Mouse (Mus musculus) MEL (cell line): ENCODE data around the gene Trim10. TPM values are rescaled to one million over a fixed set of nuclear protein-coding genes. Genes with fewer than 3 reads are reported as not detected.
A peak's percentile ranks its signal among the peaks of the same experiment; 100 is the strongest.

ENCODE experiments used
- DNase-seq: peaks from one replicate; pipeline ENCODE4 v3.0.0; 2011; ENCODE audit warnings: low read depth, low spot score
- H3K27ac ChIP-seq: 2 replicates; pipeline ENCODE4 v1.5.1; 2012; ENCODE audit warnings: low read depth, mild to moderate bottlenecking, control low read depth, low read length, moderate library complexity; ENCODE audit not compliant: control insufficient read depth
- H3K27me3 ChIP-seq, 2 experiments: fragments of 150-350 bp in 1 of 2; sonication (generic) in 1 of 2; 2 replicates each; pipeline ENCODE4 v1.6.1; 2012; ENCODE audit warnings: low read length in 2 of 2, mild to moderate bottlenecking in 2 of 2, improper control_type of control experiment in 1 of 2, moderate library complexity in 1 of 2; ENCODE audit not compliant: insufficient read depth in 2 of 2, control insufficient read depth in 1 of 2
- H3K36me3 ChIP-seq, 2 experiments: 2 replicates each; pipeline ENCODE4 v1.6.1; 2012 to 2014; ENCODE audit warnings: low read length in 2 of 2, improper control_type of control experiment in 1 of 2, inconsistent platforms in 1 of 2, mild to moderate bottlenecking in 1 of 2; ENCODE audit not compliant: insufficient read depth in 2 of 2, control insufficient read depth in 1 of 2
- H3K4me1 ChIP-seq, 2 experiments: fragments of 150-350 bp in 1 of 2; sonication (generic) in 1 of 2; 2 replicates each; pipeline ENCODE4 v1.6.1; 2012; ENCODE audit warnings: low read length in 2 of 2, improper control_type of control experiment in 1 of 2, mild to moderate bottlenecking in 1 of 2; ENCODE audit not compliant: insufficient read depth in 2 of 2, control insufficient read depth in 1 of 2
- H3K4me3 ChIP-seq, 2 experiments: fragments of 150-350 bp in 1 of 2; sonication (generic) in 1 of 2; 2 replicates each; pipeline ENCODE4 v1.5.1; 2012; ENCODE audit warnings: low read depth in 2 of 2, low read length in 2 of 2, mild to moderate bottlenecking in 2 of 2, moderate library complexity in 2 of 2, control low read depth in 1 of 2, improper control_type of control experiment in 1 of 2; ENCODE audit not compliant: control insufficient read depth in 1 of 2, insufficient read depth in 1 of 2
- H3K79me2 ChIP-seq: 2 replicates; pipeline ENCODE4 v1.6.1; 2012; ENCODE audit warnings: mild to moderate bottlenecking, low read length, moderate library complexity; ENCODE audit not compliant: control insufficient read depth, poor library complexity, insufficient read depth
- H3K9ac ChIP-seq: 2 replicates; pipeline ENCODE4 v1.6.1; 2012; ENCODE audit warnings: low read depth, mild to moderate bottlenecking, control low read depth, low read length, moderate library complexity; ENCODE audit not compliant: control insufficient read depth, poor library complexity, severe bottlenecking
- H3K9me3 ChIP-seq: fragments of 150-350 bp; sonication (generic); replicated peaks from 2 replicates; pipeline ENCODE4 v1.6.1; 2012; ENCODE audit warnings: mild to moderate bottlenecking, low read length, improper control_type of control experiment, moderate library complexity; ENCODE audit not compliant: insufficient read depth
- BHLHE40 ChIP-seq: IDR thresholded peaks from 2 replicates; pipeline ENCODE4 v1.6.1; 2012; ENCODE audit warnings: low read depth, mild to moderate bottlenecking, inconsistent platforms, low read length, improper control_type of control experiment, borderline replicate concordance
- CHD1 ChIP-seq: IDR thresholded peaks from 2 replicates; pipeline ENCODE4 v1.6.1; 2012; ENCODE audit warnings: low read depth, mild to moderate bottlenecking, inconsistent platforms, low read length, improper control_type of control experiment
- CTCF ChIP-seq, 3 experiments: IDR thresholded peaks in 2 of 3; conservative IDR thresholded peaks in 1 of 3; 2 replicates each; pipeline ENCODE4 v1.5.1; 2011 to 2012; ENCODE audit warnings: low read length in 3 of 3, low read depth in 2 of 3, mild to moderate bottlenecking in 2 of 3, improper control_type of control experiment in 1 of 3, inconsistent platforms in 1 of 3, mixed read lengths in 1 of 3, moderate library complexity in 1 of 3; ENCODE audit not compliant: control insufficient read depth in 1 of 3, insufficient read depth in 1 of 3, poor library complexity in 1 of 3, severe bottlenecking in 1 of 3
- E2F4 ChIP-seq: IDR thresholded peaks from 2 replicates; pipeline ENCODE4 v1.6.1; 2011; ENCODE audit warnings: low read depth, low read length, improper control_type of control experiment, borderline replicate concordance
- ELF1 ChIP-seq: IDR thresholded peaks from 2 replicates; pipeline ENCODE4 v1.6.1; 2014; ENCODE audit warnings: low read depth, mild to moderate bottlenecking, inconsistent platforms, low read length, improper control_type of control experiment, moderate library complexity
- EP300 ChIP-seq, 2 experiments: IDR thresholded peaks; 2 replicates each; pipeline ENCODE4 v1.6.1; 2011; ENCODE audit warnings: improper control_type of control experiment in 2 of 2, low read length in 2 of 2, low read depth in 1 of 2, mild to moderate bottlenecking in 1 of 2
- GABPA ChIP-seq: IDR thresholded peaks from 2 replicates; pipeline ENCODE4 v1.6.1; 2012; ENCODE audit warnings: low read depth, mild to moderate bottlenecking, inconsistent platforms, low read length, improper control_type of control experiment, moderate library complexity
- JUND ChIP-seq: IDR thresholded peaks from 2 replicates; pipeline ENCODE4 v1.6.1; 2011; ENCODE audit warnings: low read depth, mild to moderate bottlenecking, improper control_type of control experiment, low read length
- MAFK ChIP-seq: IDR thresholded peaks from 2 replicates; pipeline ENCODE4 v1.6.1; 2011; ENCODE audit warnings: low read depth, mild to moderate bottlenecking, low read length, improper control_type of control experiment, borderline replicate concordance
- MEF2A ChIP-seq: IDR thresholded peaks from 2 replicates; pipeline ENCODE4 v1.6.1; 2014; ENCODE audit warnings: low read depth, mild to moderate bottlenecking, inconsistent platforms, low read length, improper control_type of control experiment; ENCODE audit not compliant: poor library complexity, insufficient replicate concordance, severe bottlenecking; ENCODE audit errors: extremely low read depth
- MXI1 ChIP-seq: IDR thresholded peaks from 2 replicates; pipeline ENCODE4 v1.6.1; 2011; ENCODE audit warnings: mild to moderate bottlenecking, low read depth, low read length, improper control_type of control experiment
- MYB ChIP-seq: IDR thresholded peaks from 2 replicates; pipeline ENCODE4 v1.6.1; 2011; ENCODE audit warnings: mild to moderate bottlenecking, low read depth, low read length, improper control_type of control experiment
- NELFE ChIP-seq: IDR thresholded peaks from 2 replicates; pipeline ENCODE4 v1.6.1; 2011; ENCODE audit warnings: low read depth, low read length, improper control_type of control experiment
- NRF1 ChIP-seq: IDR thresholded peaks from 2 replicates; pipeline ENCODE4 v1.6.1; 2014; ENCODE audit warnings: low read depth, mild to moderate bottlenecking, inconsistent platforms, low read length, improper control_type of control experiment, moderate library complexity; ENCODE audit not compliant: poor library complexity, insufficient read depth, severe bottlenecking
- POLR2A ChIP-seq, 2 experiments: IDR thresholded peaks; 2 replicates each; pipeline ENCODE4 v1.6.1; 2011 to 2012; ENCODE audit warnings: low read length in 2 of 2, mild to moderate bottlenecking in 2 of 2, control low read depth in 1 of 2, improper control_type of control experiment in 1 of 2, low read depth in 1 of 2, moderate library complexity in 1 of 2; ENCODE audit not compliant: control insufficient read depth in 1 of 2, insufficient read depth in 1 of 2, poor library complexity in 1 of 2
- POLR2AphosphoS2 ChIP-seq: IDR thresholded peaks from 2 replicates; pipeline ENCODE4 v1.6.1; 2011; ENCODE audit warnings: low read length, improper control_type of control experiment
- POLR2AphosphoS5 ChIP-seq: IDR thresholded peaks from 2 replicates; pipeline ENCODE4 v1.6.1; 2012; ENCODE audit warnings: low read depth, borderline replicate concordance, mild to moderate bottlenecking, inconsistent platforms, low read length, moderate library complexity, mixed read lengths
- RAD21 ChIP-seq: IDR thresholded peaks from 2 replicates; pipeline ENCODE4 v1.6.1; 2011; ENCODE audit warnings: mild to moderate bottlenecking, low read depth, low read length, improper control_type of control experiment
- RCOR1 ChIP-seq: IDR thresholded peaks from 2 replicates; pipeline ENCODE4 v1.6.1; 2012; ENCODE audit warnings: low read depth, mild to moderate bottlenecking, inconsistent platforms, low read length, improper control_type of control experiment
- SIN3A ChIP-seq: IDR thresholded peaks from 2 replicates; pipeline ENCODE4 v1.6.1; 2012; ENCODE audit warnings: low read length, improper control_type of control experiment, inconsistent platforms
- SMC3 ChIP-seq: IDR thresholded peaks from 2 replicates; pipeline ENCODE4 v1.6.1; 2011; ENCODE audit warnings: low read depth, low read length, improper control_type of control experiment
- TAL1 ChIP-seq: IDR thresholded peaks from 2 replicates; pipeline ENCODE4 v1.6.1; 2012; ENCODE audit warnings: mild to moderate bottlenecking, inconsistent platforms, low read length, moderate library complexity, mixed read lengths
- UBTF ChIP-seq: IDR thresholded peaks from 2 replicates; pipeline ENCODE4 v1.6.1; 2012; ENCODE audit warnings: low read depth, mild to moderate bottlenecking, inconsistent platforms, low read length, improper control_type of control experiment, moderate library complexity, borderline replicate concordance; ENCODE audit not compliant: insufficient read depth
- USF2 ChIP-seq, 2 experiments: IDR thresholded peaks; 2 replicates each; pipeline ENCODE4 v1.6.1; 2011 to 2012; ENCODE audit warnings: improper control_type of control experiment in 2 of 2, low read length in 2 of 2, borderline replicate concordance in 1 of 2, inconsistent platforms in 1 of 2, low read depth in 1 of 2, mild to moderate bottlenecking in 1 of 2; ENCODE audit not compliant: insufficient read depth in 1 of 2
- ZC3H11A ChIP-seq: IDR thresholded peaks from 2 replicates; pipeline ENCODE4 v1.6.1; 2012; ENCODE audit warnings: low read depth, mild to moderate bottlenecking, inconsistent platforms, low read length, improper control_type of control experiment
- ZKSCAN1 ChIP-seq: IDR thresholded peaks from 2 replicates; pipeline ENCODE4 v1.6.1; 2012; ENCODE audit warnings: low read depth, mild to moderate bottlenecking, inconsistent platforms, low read length, improper control_type of control experiment, moderate library complexity
- ZNF384 ChIP-seq: IDR thresholded peaks from 2 replicates; pipeline ENCODE4 v1.6.1; 2012; ENCODE audit warnings: low read depth, mild to moderate bottlenecking, inconsistent platforms, low read length, improper control_type of control experiment
- polyA plus RNA-seq, 2 experiments: library from polyadenylated mRNA; stranded (reverse) in 1 of 2; unstranded in 1 of 2; fragments of >175 nt in 1 of 2; fragments of >200 nt in 1 of 2; gene quantifications; 2 replicates each; pipeline versions ENCODE4 v1.2.1 to v1.2.4; 2012; ENCODE audit warnings: low replicate concordance in 2 of 2, low read depth in 1 of 2; ENCODE audit not compliant: insufficient read length in 2 of 2, insufficient read depth in 1 of 2, missing spikeins in 1 of 2
- total RNA-seq: library from RNA; depleted of rRNA; stranded (reverse); fragments of 300-350 nt; gene quantifications from 2 replicates; pipeline ENCODE4 v1.2.3, GENCODE M21; 2012

The Trim10 gene
- total and polyA plus RNA-seq, 3 experiments, result 30.2 to 30.4 TPM; not detected in 1

DNA sequence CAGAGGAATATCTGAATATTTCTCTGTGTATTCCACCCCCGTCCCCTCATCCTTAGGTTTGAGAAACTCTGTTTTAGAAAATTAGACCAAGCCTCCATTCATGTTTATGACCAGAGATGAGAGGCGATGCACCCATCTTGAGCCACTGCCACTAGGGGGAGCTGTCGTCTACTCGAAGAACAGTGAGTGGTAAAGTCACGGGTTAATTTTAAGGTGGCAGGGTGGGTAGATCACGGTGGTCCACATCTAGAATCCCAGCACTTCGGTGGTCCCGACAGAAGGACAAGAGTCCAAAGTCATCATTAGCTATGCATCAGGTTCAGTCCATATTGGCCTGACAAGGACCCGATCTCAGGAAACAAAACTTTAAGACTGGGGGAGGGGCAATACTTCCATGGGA, 45.7 kb downstream of the Trim10 start:
- Histone ChIP-seq H3K9ac (no peak overlapping the region), H3K79me2 (no peaks in the 10 kb centered on the region), H3K4me3 (no peak overlapping the region), H3K4me1 (no peaks in the 10 kb centered on the region), H3K27ac (no peak overlapping the region), H3K9me3 (no peaks in the 10 kb centered on the region), H3K27me3 (peaks cover 6 to 7% of the 10 kb centered on the region in 2 experiments), H3K36me3 (no peaks in the 10 kb centered on the region)
- peak; percentile 59 for DNase-seq
- TF ChIP-seq ZC3H11A, result peak; percentile 49
- TF ChIP-seq SIN3A, result no peak
- no peak for TF ChIP-seq POLR2AphosphoS5
- TF ChIP-seq MEF2A, result no peak
- TF ChIP-seq CTCF (IDR thresholded peaks at IDR 0.05 in 2 of 3, conservative IDR thresholded peaks at IDR 0.05 in 1 of 3; ENCODE audit: control insufficient read depth in 1 of 3, insufficient read depth in 1 of 3, low read depth in 2 of 3, low read length in 3 of 3, poor library complexity in 1 of 3, severe bottlenecking in 1 of 3), result peak; percentile 59 to 73 (median 69)
- no peak for TF ChIP-seq NELFE
- no peak for TF ChIP-seq POLR2AphosphoS2
- TF ChIP-seq JUND, result 0 out of 2 replicates have a peak, but pooled peaks have one; percentile 18
- TF ChIP-seq RAD21, result peak; percentile 58
- TF ChIP-seq SMC3, result peak; percentile 64
- TF ChIP-seq USF2 (IDR thresholded peaks at IDR 0.05; ENCODE audit: borderline replicate concordance in 1 of 2, insufficient read depth in 1 of 2, low read depth in 1 of 2, low read length in 2 of 2), result no peak

GRCm38 (mm10) chr17:36920239-36920638, 50.9 kb downstream of the Trim10 start:
- Histone ChIP-seq H3K4me3 (no peak overlapping the region), H3K27ac (no peak overlapping the region), H3K79me2 (no peaks in the 10 kb centered on the region), H3K9ac (no peak overlapping the region), H3K9me3 (no peaks in the 10 kb centered on the region), H3K36me3 (no peaks in the 10 kb centered on the region), H3K27me3 (peaks cover 5 to 9% of the 10 kb centered on the region in 2 experiments), H3K4me1 (no peaks in the 10 kb centered on the region)
- no peak for DNase-seq
- no peak for TF ChIP-seq NRF1
- TF ChIP-seq EP300 (IDR thresholded peaks at IDR 0.05; ENCODE audit: low read depth in 1 of 2, low read length in 2 of 2), result no peak
- TF ChIP-seq MYB, result no peak
- TF ChIP-seq MAFK, result no peak
- no peak for TF ChIP-seq E2F4
- TF ChIP-seq RCOR1, result no peak
- no peak for TF ChIP-seq ZNF384
- no peak for TF ChIP-seq GABPA
- no peak for TF ChIP-seq ZKSCAN1
- no peak for TF ChIP-seq BHLHE40
- TF ChIP-seq SIN3A, result no peak
- TF ChIP-seq CHD1, result no peak
- TF ChIP-seq SMC3, result no peak
- TF ChIP-seq POLR2A (IDR thresholded peaks at IDR 0.05; ENCODE audit: control insufficient read depth in 1 of 2, insufficient read depth in 1 of 2, low read depth in 1 of 2, low read length in 2 of 2, poor library complexity in 1 of 2), result no peak
- TF ChIP-seq UBTF, result no peak
- TF ChIP-seq MXI1, result no peak
- TF ChIP-seq ELF1, result no peak
- TF ChIP-seq TAL1, result no peak
- no peak for TF ChIP-seq NELFE
- no peak for TF ChIP-seq USF2 (IDR thresholded peaks at IDR 0.05; ENCODE audit: borderline replicate concordance in 1 of 2, insufficient read depth in 1 of 2, low read depth in 1 of 2, low read length in 2 of 2)
